Mouse (Mus musculus) thymus, adult 18-20 months (tissue): ENCODE measurements around the gene Rabggta.

ENCODE experiments used
- DNase-seq, 2 experiments: peaks; one replicate each; pipeline ENCODE4 v3.0.0; 2022; ENCODE audit warnings: mixed read lengths in 2 of 2

The Rabggta gene

DNA sequence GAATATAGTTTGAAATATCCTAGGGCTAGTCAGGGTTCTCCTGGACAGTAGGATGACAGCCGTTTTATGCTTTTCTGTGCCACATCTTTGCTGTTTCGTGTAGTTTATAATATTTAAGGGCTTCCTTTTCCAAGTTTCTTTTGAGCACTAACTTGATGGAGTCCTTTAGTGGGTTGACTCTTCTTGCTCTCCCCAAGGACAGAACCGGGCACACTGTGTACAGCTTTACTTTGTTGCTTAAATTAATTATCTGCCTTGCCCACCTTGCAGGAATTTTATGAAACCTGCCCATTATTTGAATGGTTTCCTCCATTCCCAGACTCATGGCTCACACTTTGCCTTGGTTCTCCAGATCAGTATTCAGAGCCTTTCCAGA is 40.0 kb downstream of the Rabggta start:
- no peak for DNase-seq

- DNase-seq: peak; percentile 86 to 91
These were observed 40.6 kb downstream of the Rabggta start, which contains the start of gene Tinf2 for GRCm38 (mm10) chr14:55681160-55682117. TSS of gene Tinf2 (minus strand) at chr14:55681820.

DNA sequence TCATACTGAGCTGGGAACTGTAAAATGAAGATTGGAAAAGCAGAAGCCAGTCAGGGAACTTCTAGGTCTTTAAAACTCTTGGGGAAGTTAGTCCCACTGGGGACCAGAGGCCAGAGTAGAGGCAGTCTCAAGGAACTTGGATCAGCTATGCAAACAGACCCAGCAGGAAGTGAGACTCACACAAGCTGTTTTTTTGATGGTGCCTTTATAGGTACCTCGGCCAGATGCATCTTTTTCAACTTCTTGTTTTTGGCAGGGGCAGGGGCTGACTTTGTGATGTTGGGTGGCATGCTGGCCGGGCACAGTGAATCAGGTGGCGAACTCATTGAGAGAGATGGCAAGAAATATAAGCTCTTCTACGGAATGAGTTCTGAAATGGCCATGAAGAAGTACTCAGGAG is 44.4 kb downstream of the Rabggta start:
- DNase-seq: no peak

DNA sequence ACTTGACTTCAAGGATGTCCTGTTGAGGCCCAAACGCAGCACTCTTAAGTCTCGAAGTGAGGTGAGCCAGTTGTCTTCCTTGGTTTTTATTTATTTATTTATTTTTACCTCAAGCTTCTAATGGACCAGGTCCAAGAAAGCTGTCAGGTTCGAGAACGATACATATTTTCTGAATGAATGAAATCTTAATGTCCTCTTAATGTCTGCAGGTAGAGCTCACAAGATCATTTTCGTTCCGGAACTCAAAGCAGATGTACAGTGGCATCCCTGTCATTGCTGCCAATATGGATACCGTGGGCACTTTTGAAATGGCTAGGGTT is 49.4 kb downstream of the Rabggta start:
- no peak for DNase-seq

GRCm38 (mm10) chr14:55671833-55672740 is 50.0 kb downstream of the Rabggta start, which contains the start of the genes Gmpr2 and Nedd8:
TSS of gene Gmpr2 (plus strand) at chr14:55671941.
TSS of gene Nedd8 (minus strand) at chr14:55672124.
- DNase-seq: peak; percentile 83 to 89

DNA sequence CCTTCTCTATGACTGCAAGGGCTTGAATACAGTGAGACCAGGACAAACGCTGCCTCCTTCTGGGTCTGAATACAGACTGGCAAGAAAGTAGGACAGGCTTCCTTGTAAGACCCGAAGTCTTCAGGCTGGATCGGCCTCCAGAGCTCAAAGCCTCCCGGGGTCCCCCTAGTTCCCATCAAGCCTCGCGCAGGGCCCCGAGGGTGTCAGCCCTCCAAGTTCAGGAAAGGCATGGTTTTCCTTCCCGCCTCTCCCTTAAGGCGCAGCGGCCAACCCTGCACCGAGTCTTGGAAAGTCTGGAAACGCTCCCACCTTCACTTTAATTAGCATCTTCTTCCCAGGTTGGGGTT is 50.6 kb downstream of the Rabggta start:
- no peak for DNase-seq
